Mouse (Mus musculus): ENCODE measurements around the gene Atp6v0d1. TPM values are rescaled to one million over a fixed set of nuclear protein-coding genes. Genes with fewer than 3 reads are reported as not detected.

The Atp6v0d1 gene
- total RNA-seq, 1 experiment from 2014 or later = 97.4 TPM

Small RNA genes within 50 kb of the gene (microRNA-seq; reads per million reads assigned to microRNA genes)
- gene Mir1966 = 0 reads per million in 2 experiments

Other genes starting within 250 kb of the Atp6v0d1 start
- gene Lrrc29, start 239.8 kb downstream of the Atp6v0d1 start, total RNA-seq (2021) = 4.7 and 6.6 TPM in 2 replicates
- gene Tmem208, start 239.7 kb downstream of the Atp6v0d1 start, total RNA-seq (2021) = 47.7 and 48.6 TPM in 2 replicates
- 11.9 and 15.7 TPM in 2 replicates for gene Fhod1, start 218.1 kb downstream of the Atp6v0d1 start, total RNA-seq (2021)
- 1.9 TPM in 2 replicates for gene Slc9a5, start 217.2 kb downstream of the Atp6v0d1 start, total RNA-seq (2021)
- 0.26 and 0.98 TPM in 2 replicates for gene Plekhg4, start 192.8 kb downstream of the Atp6v0d1 start, total RNA-seq (2021)
- gene Kctd19, start 152.5 kb downstream of the Atp6v0d1 start, total RNA-seq (2021) = 0.26 TPM in 2 replicates
- 4.0 and 6.0 TPM in 2 replicates for gene Lrrc36, start 152.5 kb downstream of the Atp6v0d1 start, total RNA-seq (2021)
- 42.6 and 57.0 TPM in 2 replicates for gene Tppp3, start 94.5 kb downstream of the Atp6v0d1 start, total RNA-seq (2021)
- 16.0 and 18.1 TPM in 2 replicates for gene Zdhhc1, start 69.1 kb downstream of the Atp6v0d1 start, total RNA-seq (2021)
- gene Hsd11b2, start 47.3 kb downstream of the Atp6v0d1 start, total RNA-seq (2021) = 1.1 and 1.2 TPM in 2 replicates
- 33.9 and 39.8 TPM in 2 replicates for gene Ripor1, start 39.2 kb upstream of the Atp6v0d1 start, total RNA-seq (2021)
- 58.4 and 70.4 TPM in 2 replicates for gene Ctcf, start 70.5 kb upstream of the Atp6v0d1 start, total RNA-seq (2021)
- gene Agrp, start 71.3 kb upstream of the Atp6v0d1 start, total RNA-seq (2021) = 0.93 and 1.0 TPM in 2 replicates
- gene Carmil2, start 120.2 kb upstream of the Atp6v0d1 start, total RNA-seq (2021) = 3.1 and 8.1 TPM in 2 replicates
- gene Acd, start 135.1 kb upstream of the Atp6v0d1 start, total RNA-seq (2021) = 23.3 and 23.8 TPM in 2 replicates
- gene Pard6a, start 135.1 kb upstream of the Atp6v0d1 start, total RNA-seq (2021) = 10.6 and 11.0 TPM in 2 replicates
- gene 4933405L10Rik, start 141.6 kb upstream of the Atp6v0d1 start, total RNA-seq (2021) = not detected in 2 replicates
- 5.4 and 6.0 TPM in 2 replicates for gene Enkd1, start 142.2 kb upstream of the Atp6v0d1 start, total RNA-seq (2021)
- gene Gfod2, start 192.6 kb upstream of the Atp6v0d1 start, total RNA-seq (2021) = 7.8 and 11.3 TPM in 2 replicates

Measured in adrenal gland, postnatal 14 days (tissue).